Mouse (Mus musculus) olfactory bulb, adult 2 months (tissue): Measurements from ENCODE around the gene Gnb1.

Experiments
- CTCF ChIP-seq: fragments of 200-500 bp; IDR thresholded peaks from 2 replicates; pipeline ENCODE4 v1.5.1; 2012; ENCODE audit warnings: low read depth, mild to moderate bottlenecking, low read length, moderate library complexity; ENCODE audit not compliant: insufficient read depth
- POLR2A ChIP-seq: fragments of 200-500 bp; IDR thresholded peaks from 2 replicates; pipeline ENCODE4 v1.6.1; 2012; ENCODE audit warnings: mild to moderate bottlenecking, low read depth, low read length, moderate library complexity; ENCODE audit not compliant: insufficient read depth

- no peak for TF ChIP-seq CTCF
- no peak for TF ChIP-seq POLR2A
Measured at GRCm38 (mm10) chr4:155488232-155489025, 2.7 kb upstream of the Gnb1 start.
